Mouse (Mus musculus) hindbrain, embryonic 14.5 days (tissue): ENCODE measurements at regions not wholly inside any gene's neighbourhood (a gene's known extent, or its start where the extent isn't known, plus 50 kb on each side); places are given as distances from the start of the nearest gene placed in this dataset.
A peak's percentile ranks its signal among the peaks of the same experiment; 100 is the strongest.

Source experiments
- ATAC-seq: fragments of 200-750 bp; cut with Nextera tagmentation; 2 replicates; pipeline ENCODE4 v1.8.0; 2017; ENCODE audit warnings: moderate number of reproducible peaks, mild to moderate bottlenecking, moderate TSS enrichment, moderate library complexity; ENCODE audit not compliant: low FRiP score
- DNase-seq: peaks from one replicate; pipeline ENCODE4 v3.0.0-alpha.2; 2015; ENCODE audit warnings: low spot score
- H3K27ac ChIP-seq: fragments of 300-500 bp; sonication (generic); 2 replicates; pipeline ENCODE4 v1.5.1; 2014; ENCODE audit warnings: mild to moderate bottlenecking, moderate library complexity
- H3K27me3 ChIP-seq: fragments of 300-500 bp; sonication (generic); 2 replicates; pipeline ENCODE4 v1.6.1; 2014; ENCODE audit warnings: mild to moderate bottlenecking, low read length, mixed read lengths; ENCODE audit not compliant: control insufficient read depth, insufficient read depth
- H3K36me3 ChIP-seq: fragments of 300-500 bp; sonication (generic); replicated peaks from 2 replicates; pipeline ENCODE4 v1.6.1; 2014; ENCODE audit not compliant: control insufficient read depth, insufficient read depth
- H3K4me1 ChIP-seq: fragments of 300-500 bp; sonication (generic); replicated peaks from 2 replicates; pipeline ENCODE4 v1.6.1; 2014; ENCODE audit warnings: antibody characterized with exemption, low read length, mixed read lengths; ENCODE audit not compliant: control insufficient read depth, insufficient read depth
- H3K4me2 ChIP-seq: fragments of 300-500 bp; sonication (generic); replicated peaks from 2 replicates; pipeline ENCODE4 v1.6.1; 2014; ENCODE audit warnings: mild to moderate bottlenecking, moderate library complexity
- H3K4me3 ChIP-seq: fragments of 300-500 bp; sonication (generic); replicated peaks from 2 replicates; pipeline ENCODE4 v1.5.1; 2014; ENCODE audit warnings: mild to moderate bottlenecking, low read length
- H3K9ac ChIP-seq: fragments of 300-500 bp; sonication (generic); 2 replicates; pipeline ENCODE4 v1.6.1; 2014
- H3K9me3 ChIP-seq: fragments of 300-500 bp; sonication (generic); 2 replicates; pipeline ENCODE4 v1.6.1; 2016; ENCODE audit warnings: low read length; ENCODE audit not compliant: control insufficient read depth
- WGBS: fragments of 180-500 bp; shearing (Covaris S2); extraction: QIAGEN DNeasy Blood & Tissue Kit; methylation state at CpG from one replicate; pipeline ENCODE4 v1.1.7; 2014; 5-methylcytosine and 5-hydroxymethylcytosine counted together

DNA sequence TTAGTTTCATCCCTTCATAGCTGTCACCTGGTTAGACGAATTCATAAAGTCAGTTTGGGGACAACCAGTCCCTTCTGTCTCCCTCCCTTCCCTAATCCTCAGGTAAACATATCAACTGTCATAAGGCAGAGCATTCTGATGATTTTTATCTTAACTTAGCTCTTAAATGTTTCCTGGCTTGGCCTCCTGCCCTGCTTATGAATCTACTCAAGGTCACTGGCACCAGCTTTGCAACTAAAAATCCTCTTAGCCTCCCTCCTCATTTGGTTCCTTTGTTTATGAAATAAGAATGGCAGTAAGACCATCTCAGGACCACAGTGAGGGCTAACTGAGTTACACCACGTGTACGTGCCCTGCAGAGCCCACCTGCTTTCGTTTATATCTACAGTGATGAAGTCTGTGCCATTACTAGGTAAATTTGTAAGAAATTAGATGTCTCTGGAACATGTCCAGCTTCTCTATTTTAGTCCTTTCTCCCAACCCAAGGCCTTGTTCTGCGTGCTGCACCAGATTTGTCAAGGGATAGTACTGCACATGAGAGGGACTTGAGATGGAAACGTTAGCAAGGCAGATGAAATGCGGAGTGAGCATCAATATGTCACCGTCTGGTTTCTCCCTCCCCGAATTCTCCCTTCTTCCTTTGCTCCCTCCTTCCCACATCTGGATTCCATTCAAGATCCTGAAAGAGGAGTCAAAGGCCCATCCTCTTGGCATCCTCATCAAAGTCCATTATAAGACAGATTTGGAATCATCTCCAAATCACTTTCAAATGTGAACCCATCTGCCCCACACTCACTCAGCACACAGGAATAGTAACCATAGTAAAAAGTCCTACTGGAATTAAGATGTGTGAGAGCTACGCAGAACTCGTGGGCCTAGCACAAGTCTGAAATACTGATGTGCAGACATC lies 457.4 kb downstream of the Efna5 start:
- DNase-seq (no peak), ATAC-seq (no peak)
- Histone ChIP-seq H3K4me2 (no peak overlapping the region), H3K9ac (no peak overlapping the region), H3K27me3 (no peaks in the 10 kb centered on the region), H3K4me1 (no peaks in the 10 kb centered on the region), H3K4me3 (no peak overlapping the region), H3K36me3 (no peaks in the 10 kb centered on the region), H3K9me3 (no peaks in the 10 kb centered on the region), H3K27ac (no peak overlapping the region)
- 90% methylated on average over 11 of the region's 11 CpGs for WGBS

DNA sequence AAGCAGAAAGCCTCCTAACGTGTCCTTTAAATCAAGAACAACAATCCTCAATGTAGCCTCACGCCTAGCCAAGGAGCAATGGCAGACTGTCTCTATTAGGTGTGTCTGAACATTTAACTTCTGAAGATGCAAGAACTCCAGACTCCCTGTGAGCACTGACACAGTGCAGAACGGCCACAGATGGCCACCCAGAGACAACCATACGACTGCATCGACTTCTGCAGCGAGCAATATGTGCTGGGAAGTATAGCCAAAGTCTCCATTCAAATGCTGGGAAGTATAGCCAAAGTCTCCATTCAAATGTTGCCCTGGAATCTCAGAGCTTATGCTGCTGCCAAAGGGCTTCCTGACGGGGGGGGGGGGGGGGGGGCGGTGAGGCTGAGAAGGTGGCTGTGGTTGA lies 463.5 kb downstream of the Efna5 start:
- DNase-seq, result no peak
- Histone ChIP-seq H3K36me3 (no peaks in the 10 kb centered on the region), H3K4me3 (no peak overlapping the region), H3K4me2 (no peak overlapping the region), H3K4me1 (no peaks in the 10 kb centered on the region), H3K27me3 (no peaks in the 10 kb centered on the region), H3K9me3 (no peaks in the 10 kb centered on the region), H3K27ac (no peak overlapping the region), H3K9ac (no peak overlapping the region)
- no peak for ATAC-seq
- 69% methylated on average over 8 of the region's 8 CpGs for WGBS

DNA sequence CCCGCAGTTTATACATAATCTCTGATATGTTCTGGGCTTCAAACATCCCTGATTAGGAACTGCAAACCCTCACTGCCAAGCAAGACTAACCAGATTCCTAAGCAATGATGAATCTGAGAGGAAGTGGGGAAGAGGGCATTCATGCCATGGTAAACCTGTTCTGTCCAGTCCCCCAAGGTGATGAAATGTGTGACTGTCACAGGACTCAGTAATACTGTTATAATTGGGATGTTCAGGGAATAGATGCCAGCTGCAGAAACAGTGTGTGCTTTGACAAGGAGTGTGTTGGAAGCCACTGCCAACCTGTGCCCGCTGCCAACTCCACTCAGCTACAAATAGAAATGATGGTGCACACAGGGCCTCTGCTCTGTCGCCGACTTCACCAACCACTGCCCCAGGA lies 466.0 kb downstream of the Efna5 start:
- no peaks in the 10 kb centered on the region for H3K36me3 ChIP-seq
- H3K27me3 ChIP-seq, result no peaks in the 10 kb centered on the region
- no peak overlapping the region for H3K9ac ChIP-seq
- no peak overlapping the region for H3K4me3 ChIP-seq
- no peaks in the 10 kb centered on the region for H3K4me1 ChIP-seq
- 83% methylated on average over 4 of the region's 4 CpGs for WGBS
- ATAC-seq (0 out of 2 replicates have a peak, but pooled peaks have one; percentile 43), DNase-seq (no peak)
- H3K9me3 ChIP-seq, result no peaks in the 10 kb centered on the region
- H3K4me2 ChIP-seq, result no peak overlapping the region
- H3K27ac ChIP-seq, result no peak overlapping the region

DNA sequence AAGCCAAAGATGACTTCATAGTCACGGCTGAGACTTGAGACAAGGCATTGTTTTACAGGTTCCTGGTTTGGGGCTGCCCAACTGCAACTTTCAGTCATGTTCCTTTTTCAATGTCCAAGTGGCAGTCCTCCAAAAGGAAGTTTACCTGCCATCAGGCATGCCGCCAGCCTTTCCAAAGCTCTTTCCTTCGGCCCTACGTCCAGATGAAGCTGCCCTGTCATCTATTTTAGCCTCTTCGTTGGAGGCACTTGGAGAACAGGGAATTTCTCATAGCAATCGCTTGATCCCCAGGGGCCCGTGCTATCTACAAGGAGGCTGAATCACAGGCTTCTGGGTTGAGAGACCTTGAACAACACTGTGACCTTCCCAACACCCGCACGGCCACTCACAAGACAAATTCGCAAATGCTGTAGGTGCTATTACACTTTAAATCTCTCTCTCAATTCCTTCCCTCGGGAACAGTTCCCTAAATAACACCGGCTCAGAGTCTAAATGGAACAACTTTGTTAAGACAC lies 468.4 kb downstream of the Efna5 start:
- Histone ChIP-seq H3K9me3 (peaks cover 7% of the 10 kb centered on the region; the same call in 1 of the 2 replicates), H3K9ac (no peak overlapping the region), H3K4me1 (no peaks in the 10 kb centered on the region), H3K4me2 (no peak overlapping the region), H3K4me3 (no peak overlapping the region), H3K36me3 (no peaks in the 10 kb centered on the region), H3K27ac (no peak overlapping the region), H3K27me3 (no peaks in the 10 kb centered on the region)
- no peak for DNase-seq
- ATAC-seq, result no peak
- WGBS, result 91% methylated on average over 12 of the region's 12 CpGs

DNA sequence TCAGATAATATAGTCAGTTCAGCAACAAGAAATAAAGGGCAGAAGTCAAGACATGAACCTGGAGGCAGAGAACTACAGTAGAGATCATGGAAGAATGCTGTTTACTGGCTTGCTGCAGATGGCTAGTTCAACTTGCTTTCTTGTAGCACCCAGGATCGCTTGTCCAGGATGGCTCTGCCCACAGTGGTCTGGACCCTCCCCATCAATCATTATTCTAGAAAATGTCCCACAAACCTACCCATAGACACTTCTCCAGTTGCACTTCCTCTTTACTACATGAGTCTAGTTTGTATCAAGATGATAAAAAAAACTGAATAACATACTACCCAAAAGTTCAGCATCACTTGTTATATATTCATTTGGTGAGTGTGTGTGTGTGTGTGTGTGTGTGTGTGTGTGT lies 477.4 kb downstream of the Efna5 start:
- 90% methylated on average over 1 of the region's 1 CpGs for WGBS
- no peak overlapping the region for H3K9ac ChIP-seq

DNA sequence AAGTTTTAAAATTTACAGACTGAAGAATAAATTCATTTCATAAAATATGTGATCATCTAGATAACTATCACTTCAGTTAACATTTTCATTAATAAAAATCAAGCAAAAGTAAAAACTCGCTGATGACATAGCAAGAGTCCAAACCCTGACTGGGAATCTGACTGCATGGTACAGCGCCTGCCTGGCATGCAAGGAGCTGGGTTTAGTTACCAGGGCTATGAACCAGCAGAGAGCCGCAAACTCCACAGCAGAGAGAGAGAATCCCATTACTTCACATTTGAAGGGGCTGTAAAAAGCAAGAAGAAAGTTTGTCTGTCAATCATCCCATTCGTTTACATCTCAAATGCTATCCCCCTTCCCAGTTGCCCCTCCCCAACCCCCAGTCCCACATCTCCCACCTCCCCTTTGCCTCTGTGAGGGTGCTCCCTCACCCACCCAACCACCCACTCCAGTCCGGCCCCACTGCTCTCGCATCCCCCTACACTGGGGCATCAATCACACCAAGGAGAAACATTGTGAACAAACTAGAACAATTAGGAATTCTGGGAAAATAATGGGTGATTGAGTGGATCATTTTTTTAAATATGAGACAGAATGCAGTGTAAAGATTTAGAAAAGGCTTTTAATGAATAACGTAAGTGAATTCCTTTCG lies 487.6 kb downstream of the Efna5 start:
- H3K27me3 ChIP-seq, result no peaks in the 10 kb centered on the region
- no peak for DNase-seq
- no peaks in the 10 kb centered on the region for H3K4me1 ChIP-seq
- no peaks in the 10 kb centered on the region for H3K9me3 ChIP-seq
- no peak overlapping the region for H3K27ac ChIP-seq
- no peak overlapping the region for H3K4me3 ChIP-seq
- no peak overlapping the region for H3K9ac ChIP-seq
- no peaks in the 10 kb centered on the region for H3K36me3 ChIP-seq
- no peak for ATAC-seq
- no peak overlapping the region for H3K4me2 ChIP-seq
- WGBS, result 91% methylated on average over 8 of the region's 8 CpGs

More for the DNA sequence above, 477.4 kb downstream of the Efna5 start:
- Histone ChIP-seq H3K27me3 (no peaks in the 10 kb centered on the region), H3K4me3 (no peak overlapping the region), H3K9me3 (0 out of 2 replicates have a peak, but pooled peaks cover under 1% of the 10 kb centered on the region), H3K4me2 (no peak overlapping the region), H3K27ac (no peak overlapping the region), H3K36me3 (no peaks in the 10 kb centered on the region), H3K4me1 (no peaks in the 10 kb centered on the region)
- DNase-seq (no peak), ATAC-seq (no peak)

DNA sequence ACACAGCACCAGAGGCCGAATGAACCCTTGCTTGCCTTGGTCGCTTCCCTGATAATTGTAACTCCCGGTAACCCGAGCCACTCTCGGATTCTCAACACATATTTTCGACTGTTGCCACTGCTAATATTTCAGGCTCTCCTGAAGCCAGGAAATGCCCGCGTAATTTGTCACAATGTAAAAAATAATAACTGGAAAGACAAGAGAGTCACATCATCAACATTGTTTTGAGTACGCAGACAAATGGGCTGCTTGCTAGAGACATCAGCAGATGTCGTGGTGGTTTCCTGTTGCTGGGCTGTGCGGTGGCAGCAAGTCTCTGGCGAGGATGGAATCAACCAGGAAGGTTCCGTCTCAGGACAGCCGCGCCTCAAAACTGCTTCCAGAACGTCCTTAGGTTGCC lies 497.1 kb downstream of the Efna5 start:
- DNase-seq (no peak), ATAC-seq (no peak)
- Histone ChIP-seq H3K4me3 (no peak overlapping the region), H3K4me1 (no peaks in the 10 kb centered on the region), H3K9me3 (no peaks in the 10 kb centered on the region), H3K9ac (no peak overlapping the region), H3K27me3 (no peaks in the 10 kb centered on the region), H3K36me3 (no peaks in the 10 kb centered on the region), H3K4me2 (no peak overlapping the region), H3K27ac (no peak overlapping the region)
- WGBS, result 87% methylated on average over 16 of the region's 16 CpGs

DNA sequence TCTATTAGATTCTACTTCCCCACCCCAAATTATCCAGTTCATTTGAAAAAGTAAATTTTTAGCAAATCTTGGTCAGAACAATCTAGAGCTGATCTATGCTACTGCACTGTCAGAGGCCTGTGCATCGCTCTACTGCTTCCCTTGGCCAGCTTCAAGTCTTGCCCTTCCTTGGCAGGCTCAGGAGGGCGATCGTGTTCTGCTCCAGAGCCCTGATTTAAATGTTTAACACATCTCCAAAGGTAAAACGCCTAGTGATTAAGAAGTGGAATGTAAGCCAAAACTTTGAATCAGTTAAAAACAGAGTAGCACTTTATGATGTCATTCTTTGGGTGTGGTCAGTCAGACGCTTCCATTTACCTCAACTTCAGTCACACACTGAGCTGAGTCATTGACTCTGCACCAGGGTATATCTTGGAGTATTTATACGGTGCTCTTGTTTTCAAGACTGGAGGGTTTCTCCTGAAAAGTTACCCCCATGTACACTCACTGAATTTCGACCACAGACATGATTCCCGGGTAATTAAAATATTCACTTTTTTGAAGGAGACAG lies 502.2 kb downstream of the Efna5 start:
- no peak overlapping the region for H3K4me3 ChIP-seq
- H3K4me2 ChIP-seq, result no peak overlapping the region
- H3K4me1 ChIP-seq, result no peaks in the 10 kb centered on the region
- H3K36me3 ChIP-seq, result no peaks in the 10 kb centered on the region
- no peak overlapping the region for H3K27ac ChIP-seq
- H3K9ac ChIP-seq, result no peak overlapping the region
- no peaks in the 10 kb centered on the region for H3K9me3 ChIP-seq
- DNase-seq (no peak), ATAC-seq (no peak)
- H3K27me3 ChIP-seq, result no peaks in the 10 kb centered on the region
- 90% methylated on average over 8 of the region's 8 CpGs for WGBS

DNA sequence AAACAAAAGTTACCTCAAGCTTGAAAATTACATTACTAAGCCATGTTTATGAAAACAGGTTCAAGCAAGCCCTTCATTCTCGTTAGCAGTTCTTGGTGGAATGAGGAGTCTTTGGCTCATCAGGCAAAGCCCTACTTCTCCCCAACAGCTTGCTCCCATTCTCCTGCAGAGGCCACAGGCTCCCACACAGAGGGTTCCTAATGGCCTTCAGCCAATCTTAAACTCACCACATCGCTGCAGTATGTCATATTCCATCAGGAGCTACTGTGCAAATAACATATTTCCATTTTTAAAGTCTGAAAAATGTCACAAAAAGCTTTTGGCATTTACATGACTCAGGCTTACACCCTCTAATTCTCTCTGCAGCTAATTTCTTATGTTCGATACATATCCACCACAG lies 512.0 kb downstream of the Efna5 start:
- no peak for ATAC-seq
- Histone ChIP-seq H3K4me2 (no peak overlapping the region), H3K9ac (no peak overlapping the region), H3K36me3 (no peaks in the 10 kb centered on the region), H3K4me1 (no peaks in the 10 kb centered on the region), H3K27me3 (no peaks in the 10 kb centered on the region), H3K4me3 (no peak overlapping the region), H3K27ac (no peak overlapping the region), H3K9me3 (no peaks in the 10 kb centered on the region)
- no peak for DNase-seq
- 91% methylated on average over 3 of the region's 3 CpGs for WGBS
